Mouse (Mus musculus) neural tube, embryonic 12.5 days (tissue): ENCODE results near the gene N4bp1. TPM values are rescaled to one million over a fixed set of nuclear protein-coding genes. Genes with fewer than 3 reads are reported as not detected.

ENCODE experiments used
- ATAC-seq: fragments of 200-750 bp; cut with Nextera tagmentation; 2 replicates; pipeline ENCODE4 v1.8.0; 2017; ENCODE audit warnings: low read depth, mild to moderate bottlenecking, moderate TSS enrichment, moderate library complexity; ENCODE audit not compliant: low FRiP score
- H3K27ac ChIP-seq: fragments of 300-500 bp; sonication (generic); 2 replicates; pipeline ENCODE4 v1.5.1; 2016
- H3K27me3 ChIP-seq: fragments of 300-500 bp; sonication (generic); replicated peaks from 2 replicates; pipeline ENCODE4 v1.6.1; 2016; ENCODE audit warnings: mild to moderate bottlenecking
- H3K36me3 ChIP-seq: fragments of 300-500 bp; sonication (generic); 2 replicates; pipeline ENCODE4 v1.6.1; 2016; ENCODE audit warnings: mild to moderate bottlenecking
- H3K4me1 ChIP-seq: fragments of 300-500 bp; sonication (generic); 2 replicates; pipeline ENCODE4 v1.6.1; 2016
- H3K4me2 ChIP-seq: fragments of 300-500 bp; sonication (generic); replicated peaks from 2 replicates; pipeline ENCODE4 v1.6.1; 2016; ENCODE audit warnings: mild to moderate bottlenecking
- H3K4me3 ChIP-seq: fragments of 300-500 bp; sonication (generic); 2 replicates; pipeline ENCODE4 v1.5.1; 2016
- H3K9ac ChIP-seq: fragments of 300-500 bp; sonication (generic); 2 replicates; pipeline ENCODE4 v1.6.1; 2016; ENCODE audit warnings: mild to moderate bottlenecking
- H3K9me3 ChIP-seq: fragments of 300-500 bp; sonication (generic); 2 replicates; pipeline ENCODE4 v1.6.1; 2016; ENCODE audit warnings: mild to moderate bottlenecking
- WGBS: fragments of 180-500 bp; shearing (Covaris S2); methylation state at CpG from one replicate; pipeline ENCODE4 v1.1.7; 2016; 5-methylcytosine and 5-hydroxymethylcytosine counted together
- polyA plus RNA-seq: library from polyadenylated mRNA; unstranded; fragments of >200 nt; fragmentation: Nextera tagmentation; extraction: Ambion mirVana; gene quantifications from 2 replicates; pipeline ENCODE4 v1.2.1, GENCODE M21; 2016

N4bp1 gene
- polyA plus RNA-seq, 1 experiment from 2014 or later: 11.0 TPM

- Histone ChIP-seq H3K9me3 (no peaks in the 10 kb centered on the region), H3K4me3 (no peak overlapping the region), H3K27ac (no peak overlapping the region), H3K36me3 (no peaks in the 10 kb centered on the region), H3K4me1 (no peaks in the 10 kb centered on the region), H3K9ac (no peak overlapping the region), H3K4me2 (no peak overlapping the region), H3K27me3 (no peaks in the 10 kb centered on the region)
- WGBS: 91% methylated on average over 4 of the region's 4 CpGs
- ATAC-seq: no peak
These were observed 8.5 kb upstream of the N4bp1 start for GRCm38 (mm10) chr8:86893554-86893953.

DNA sequence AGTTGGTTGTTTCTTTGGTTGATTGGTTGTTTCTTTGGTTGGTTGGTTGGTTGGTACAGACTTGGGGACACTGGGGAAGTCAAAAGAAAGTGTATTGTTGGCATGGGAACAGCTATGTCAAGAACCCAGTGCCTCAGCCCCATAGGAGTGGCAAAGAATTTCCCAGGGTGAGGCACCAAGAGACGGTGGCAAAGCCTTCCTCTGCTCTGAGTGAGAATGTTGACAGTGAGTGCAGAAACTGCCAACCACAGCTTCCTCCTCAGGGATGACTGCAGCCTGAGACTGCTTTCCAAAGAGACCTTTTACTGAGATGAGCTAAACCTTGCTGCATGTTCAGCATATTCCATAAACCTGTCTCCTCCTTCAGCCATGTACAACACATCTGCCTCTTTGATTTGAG lies 6.5 kb upstream of the N4bp1 start:
- WGBS: 84% methylated on average over 1 of the region's 1 CpGs
- no peaks in the 10 kb centered on the region for H3K36me3 ChIP-seq
- no peak for ATAC-seq
- no peaks in the 10 kb centered on the region for H3K9me3 ChIP-seq
- no peak overlapping the region for H3K4me3 ChIP-seq
- H3K4me2 ChIP-seq: no peak overlapping the region
- H3K27me3 ChIP-seq: no peaks in the 10 kb centered on the region
- H3K27ac ChIP-seq: no peak overlapping the region
- no peak overlapping the region for H3K9ac ChIP-seq
- no peaks in the 10 kb centered on the region for H3K4me1 ChIP-seq

DNA sequence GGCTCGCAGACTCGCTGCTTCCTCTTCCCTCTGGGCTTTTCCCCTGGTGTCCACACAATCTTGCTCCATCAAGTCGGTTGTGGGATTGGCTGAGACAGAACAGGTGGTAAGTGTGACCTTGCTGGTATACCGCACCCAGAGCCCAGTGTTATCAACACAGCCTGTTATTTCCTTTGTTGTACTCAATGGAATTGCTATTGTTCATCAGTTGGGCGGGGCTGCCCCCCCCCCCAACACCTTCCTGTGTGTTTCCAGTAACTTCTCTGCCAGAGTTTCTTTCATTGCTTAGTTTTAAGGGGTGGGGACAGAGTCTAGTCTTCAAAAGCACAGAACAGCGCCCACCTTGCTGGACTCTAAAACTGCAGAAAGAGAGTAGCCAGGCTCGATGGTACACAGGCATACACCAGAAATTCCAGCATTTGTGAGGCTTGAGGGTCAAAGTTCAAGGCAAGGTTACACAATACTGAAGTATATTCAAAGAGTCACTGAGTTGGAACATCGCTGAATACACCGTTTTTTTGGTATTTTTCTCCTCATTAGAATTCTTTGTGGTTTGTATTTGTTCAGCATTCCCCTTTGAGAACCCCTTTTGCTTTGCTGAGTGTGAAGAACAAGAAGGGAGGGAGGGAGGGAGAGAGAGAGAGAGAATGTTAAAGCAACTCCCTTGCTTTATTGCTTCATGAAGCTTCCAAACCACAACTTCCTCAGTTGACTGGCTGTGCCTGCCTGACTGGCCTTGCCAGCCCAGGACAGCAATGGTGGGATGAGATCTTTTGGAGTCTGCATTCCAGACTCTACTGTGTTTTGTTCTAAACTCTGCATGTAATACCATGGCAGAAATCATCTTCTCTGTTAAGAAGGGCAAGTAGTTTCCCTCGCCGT lies 3.2 kb upstream of the N4bp1 start:
- no peak overlapping the region for H3K4me3 ChIP-seq
- H3K4me2 ChIP-seq: no peak overlapping the region
- peaks cover 8% of the 10 kb centered on the region for H3K4me1 ChIP-seq
- no peak for ATAC-seq
- no peaks in the 10 kb centered on the region for H3K27me3 ChIP-seq
- H3K27ac ChIP-seq: no peak overlapping the region
- H3K9me3 ChIP-seq: no peaks in the 10 kb centered on the region
- WGBS: 71% methylated on average over 11 of the region's 11 CpGs
- no peaks in the 10 kb centered on the region for H3K36me3 ChIP-seq
- no peak overlapping the region for H3K9ac ChIP-seq

GRCm38 (mm10) chr8:86884067-86884466 lies 991 bp downstream of the N4bp1 start:
- Histone ChIP-seq H3K27ac (peak overlapping the region; percentile 86; the same call in 1 of the 2 replicates), H3K36me3 (peaks cover 3% of the 10 kb centered on the region; the same call in 1 of the 2 replicates), H3K9ac (peak overlapping the region; percentile 95), H3K4me3 (peak overlapping the region; percentile 91), H3K9me3 (no peaks in the 10 kb centered on the region), H3K27me3 (no peaks in the 10 kb centered on the region), H3K4me2 (peak overlapping the region; percentile 92), H3K4me1 (peaks cover 26% of the 10 kb centered on the region)
- WGBS: 2% methylated on average over 16 of the region's 16 CpGs
- no peak for ATAC-seq

- H3K4me3 ChIP-seq: 0 out of 2 replicates have a peak overlapping the region, but pooled peaks have one; percentile 11
- ATAC-seq: no peak
- no peaks in the 10 kb centered on the region for H3K27me3 ChIP-seq
- peaks cover 3% of the 10 kb centered on the region; the same call in 1 of the 2 replicates for H3K36me3 ChIP-seq
- no peak overlapping the region for H3K27ac ChIP-seq
- H3K9ac ChIP-seq: peak overlapping the region; percentile 38; the same call in 1 of the 2 replicates
- H3K4me1 ChIP-seq: peaks cover 26% of the 10 kb centered on the region
- 77% methylated on average over 11 of the region's 11 CpGs for WGBS
- peak overlapping the region; percentile 92 for H3K4me2 ChIP-seq
- H3K9me3 ChIP-seq: no peaks in the 10 kb centered on the region
These were observed 2.2 kb downstream of the N4bp1 start for GRCm38 (mm10) chr8:86882568-86883478.

DNA sequence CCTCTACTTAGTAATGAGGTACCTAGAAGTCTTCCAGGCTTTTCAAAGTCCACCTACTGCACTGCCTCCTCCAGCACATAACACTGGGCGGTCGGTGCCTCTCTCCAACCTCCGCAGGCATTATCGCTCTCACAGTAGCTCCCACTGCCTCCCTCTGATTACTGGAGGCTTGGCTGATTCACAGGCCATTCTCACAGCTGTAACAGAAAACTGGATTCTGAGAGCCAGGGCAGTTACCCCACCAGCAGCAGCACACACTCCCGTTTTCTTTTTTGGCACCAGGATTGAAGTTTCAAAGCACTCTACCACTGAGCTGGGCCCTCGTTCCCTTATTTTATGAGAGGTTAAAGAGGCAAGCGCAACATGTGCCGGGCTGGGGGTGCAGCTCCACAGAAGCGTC lies 3.1 kb downstream of the N4bp1 start:
- WGBS: 84% methylated on average over 9 of the region's 9 CpGs

GRCm38 (mm10) chr8:86881068-86881609 lies 3.9 kb downstream of the N4bp1 start:
- no peak overlapping the region for H3K27ac ChIP-seq
- no peak for ATAC-seq
- 89% methylated on average over 11 of the region's 11 CpGs for WGBS
- no peak overlapping the region for H3K4me2 ChIP-seq
- H3K4me3 ChIP-seq: no peak overlapping the region
- H3K36me3 ChIP-seq: peaks cover 3% of the 10 kb centered on the region; the same call in 1 of the 2 replicates
- H3K4me1 ChIP-seq: peaks cover 26% of the 10 kb centered on the region
- no peaks in the 10 kb centered on the region for H3K9me3 ChIP-seq
- H3K9ac ChIP-seq: no peak overlapping the region
- H3K27me3 ChIP-seq: no peaks in the 10 kb centered on the region

More for the DNA sequence above, 3.1 kb downstream of the N4bp1 start:
- H3K27ac ChIP-seq: no peak overlapping the region
- no peaks in the 10 kb centered on the region for H3K27me3 ChIP-seq
- no peak overlapping the region for H3K4me3 ChIP-seq
- H3K9ac ChIP-seq: no peak overlapping the region
- H3K9me3 ChIP-seq: no peaks in the 10 kb centered on the region
- H3K36me3 ChIP-seq: peaks cover 3% of the 10 kb centered on the region; the same call in 1 of the 2 replicates
- H3K4me1 ChIP-seq: peaks cover 26% of the 10 kb centered on the region
- no peak overlapping the region for H3K4me2 ChIP-seq
- no peak for ATAC-seq

GRCm38 (mm10) chr8:86876831-86877230 lies 8.2 kb downstream of the N4bp1 start:
- no peak for ATAC-seq
- H3K27ac ChIP-seq: no peak overlapping the region
- H3K36me3 ChIP-seq: peaks cover 3% of the 10 kb centered on the region
- H3K27me3 ChIP-seq: no peaks in the 10 kb centered on the region
- H3K9ac ChIP-seq: no peak overlapping the region
- H3K4me1 ChIP-seq: peaks cover 5% of the 10 kb centered on the region; the same call in 1 of the 2 replicates
- no peak overlapping the region for H3K4me2 ChIP-seq
- H3K9me3 ChIP-seq: no peaks in the 10 kb centered on the region
- no peak overlapping the region for H3K4me3 ChIP-seq
- 88% methylated on average over 2 of the region's 2 CpGs for WGBS

DNA sequence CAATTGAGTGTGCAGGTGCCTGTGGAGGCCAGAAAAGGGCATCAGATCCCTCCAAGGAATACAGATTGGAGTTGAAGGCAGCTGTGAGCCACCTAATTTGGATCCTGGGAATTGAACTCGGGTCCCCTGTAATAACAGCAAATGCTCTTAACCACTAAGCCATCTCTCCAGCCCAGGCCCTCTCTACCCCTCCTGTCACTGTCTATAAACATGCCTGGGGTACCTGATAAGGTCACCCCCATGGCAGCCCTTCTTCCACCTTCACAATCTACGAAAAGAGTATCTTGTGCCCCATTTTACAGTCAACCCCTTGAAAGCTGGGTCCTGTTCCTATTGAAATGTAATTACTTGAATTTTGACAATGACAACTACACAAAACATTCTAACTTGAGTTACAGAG lies 11.0 kb downstream of the N4bp1 start:
- Histone ChIP-seq H3K27me3 (no peaks in the 10 kb centered on the region), H3K4me2 (no peak overlapping the region), H3K27ac (no peak overlapping the region), H3K4me3 (no peak overlapping the region), H3K36me3 (no peaks in the 10 kb centered on the region; the same call in 1 of the 2 replicates), H3K9me3 (no peaks in the 10 kb centered on the region), H3K9ac (no peak overlapping the region), H3K4me1 (no peaks in the 10 kb centered on the region)
- ATAC-seq: no peak
- 93% methylated on average over 2 of the region's 2 CpGs for WGBS

- ATAC-seq: no peak
- WGBS: 89% methylated on average over 2 of the region's 2 CpGs
- no peaks in the 10 kb centered on the region for H3K27me3 ChIP-seq
These were observed 11.9 kb downstream of the N4bp1 start for GRCm38 (mm10) chr8:86873151-86873550.

DNA sequence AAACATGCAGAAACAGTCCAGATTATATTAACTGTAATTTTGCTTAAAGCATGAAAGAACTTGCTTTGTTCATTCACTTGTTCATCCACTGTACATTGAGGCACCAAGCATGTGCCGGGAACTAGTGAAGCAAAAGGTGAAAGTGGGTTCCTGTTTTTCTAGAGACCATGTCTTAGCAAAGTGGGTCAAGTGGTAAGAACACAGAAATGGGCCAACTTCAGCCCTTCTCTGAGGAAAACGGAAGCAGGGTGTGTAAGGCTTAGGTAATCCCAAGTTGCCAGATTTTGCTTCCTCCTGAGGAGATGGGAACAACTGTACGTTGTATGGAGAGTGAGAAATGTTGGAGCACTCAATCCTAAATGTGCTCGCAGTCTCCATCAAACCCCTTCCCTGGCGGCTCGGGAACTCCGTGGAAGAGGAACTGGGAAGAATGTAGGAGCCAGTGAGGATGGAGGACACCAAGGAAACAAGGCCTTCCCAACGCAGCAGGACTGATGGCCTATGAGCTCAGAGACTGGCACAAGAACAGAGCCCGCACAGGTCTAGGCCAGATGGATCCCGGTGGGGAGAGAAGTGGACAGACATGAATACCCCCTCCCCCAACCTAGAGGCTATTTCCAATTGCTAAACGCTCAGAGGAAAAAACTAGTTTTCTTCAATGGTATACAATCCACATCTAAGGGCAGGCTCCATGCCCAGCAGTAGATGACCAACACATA lies 12.8 kb downstream of the N4bp1 start:
- WGBS: 95% methylated on average over 11 of the region's 11 CpGs
- Histone ChIP-seq H3K36me3 (no peaks in the 10 kb centered on the region; the same call in 1 of the 2 replicates), H3K9me3 (no peaks in the 10 kb centered on the region), H3K27ac (no peak overlapping the region), H3K4me2 (no peak overlapping the region), H3K27me3 (no peaks in the 10 kb centered on the region), H3K4me1 (no peaks in the 10 kb centered on the region), H3K4me3 (no peak overlapping the region), H3K9ac (no peak overlapping the region)
- ATAC-seq: no peak

More at GRCm38 (mm10) chr8:86873151-86873550, 11.9 kb downstream of the N4bp1 start:
- Histone ChIP-seq H3K9ac (no peak overlapping the region), H3K4me1 (no peaks in the 10 kb centered on the region), H3K4me3 (no peak overlapping the region), H3K9me3 (no peaks in the 10 kb centered on the region), H3K27ac (no peak overlapping the region), H3K36me3 (no peaks in the 10 kb centered on the region; the same call in 1 of the 2 replicates), H3K4me2 (no peak overlapping the region)
